Mouse (Mus musculus) spleen, adult 2 months (tissue): ENCODE results near the gene Plekha1. TPM values are rescaled to one million over a fixed set of nuclear protein-coding genes. Genes with fewer than 3 reads are reported as not detected.

Experiments
- DNase-seq, 2 experiments: peaks; one replicate each; pipeline versions ENCODE4 v3.0.0 to v3.0.0-alpha.2; 2012 to 2021; ENCODE audit warnings: low spot score in 2 of 2, low read depth in 1 of 2
- H3K27ac ChIP-seq: fragments of 200-500 bp; 2 replicates; pipeline ENCODE4 v1.5.1; 2012; ENCODE audit warnings: low read length, inconsistent platforms; ENCODE audit not compliant: insufficient read depth
- H3K27me3 ChIP-seq: fragments of 200-500 bp; 2 replicates; pipeline ENCODE4 v1.6.1; 2012; ENCODE audit warnings: mild to moderate bottlenecking, moderate library complexity, low read length, inconsistent platforms; ENCODE audit not compliant: control insufficient read depth, insufficient read depth
- H3K36me3 ChIP-seq: fragments of 200-500 bp; 2 replicates; pipeline ENCODE4 v1.6.1; 2012; ENCODE audit warnings: mild to moderate bottlenecking, low read length, inconsistent platforms; ENCODE audit not compliant: control insufficient read depth, insufficient read depth
- H3K4me1 ChIP-seq: fragments of 200-500 bp; 2 replicates; pipeline ENCODE4 v1.6.1; 2011; ENCODE audit warnings: inconsistent platforms; ENCODE audit not compliant: control insufficient read depth, insufficient read depth, insufficient read length
- H3K4me3 ChIP-seq: fragments of 200-500 bp; 2 replicates; pipeline ENCODE4 v1.5.1; 2011; ENCODE audit warnings: mild to moderate bottlenecking, inconsistent platforms; ENCODE audit not compliant: insufficient read depth, insufficient read length; ENCODE audit errors: extremely low read depth
- CTCF ChIP-seq: fragments of 200-500 bp; IDR thresholded peaks from 2 replicates; pipeline ENCODE4 v1.5.1; 2011; ENCODE audit warnings: mild to moderate bottlenecking, inconsistent platforms; ENCODE audit not compliant: insufficient read depth, insufficient read length, insufficient replicate concordance; ENCODE audit errors: extremely low read depth
- POLR2A ChIP-seq: fragments of 200-500 bp; IDR thresholded peaks from 2 replicates; pipeline ENCODE4 v1.6.1; 2011; ENCODE audit warnings: low read depth, low read length, inconsistent platforms
- WGBS: fragments of 180-500 bp; shearing (Covaris S2); methylation state at CpG from one replicate; pipeline ENCODE4 v1.1.7; 2018; 5-methylcytosine and 5-hydroxymethylcytosine counted together
- polyA plus RNA-seq: library from polyadenylated mRNA; depleted of rRNA; stranded (reverse); fragments of >200 nt; gene quantifications from 2 replicates; pipeline ENCODE4 v1.2.3, GENCODE M21; 2012

The Plekha1 gene
- polyA plus RNA-seq, 1 experiment: 22.5 TPM

DNA sequence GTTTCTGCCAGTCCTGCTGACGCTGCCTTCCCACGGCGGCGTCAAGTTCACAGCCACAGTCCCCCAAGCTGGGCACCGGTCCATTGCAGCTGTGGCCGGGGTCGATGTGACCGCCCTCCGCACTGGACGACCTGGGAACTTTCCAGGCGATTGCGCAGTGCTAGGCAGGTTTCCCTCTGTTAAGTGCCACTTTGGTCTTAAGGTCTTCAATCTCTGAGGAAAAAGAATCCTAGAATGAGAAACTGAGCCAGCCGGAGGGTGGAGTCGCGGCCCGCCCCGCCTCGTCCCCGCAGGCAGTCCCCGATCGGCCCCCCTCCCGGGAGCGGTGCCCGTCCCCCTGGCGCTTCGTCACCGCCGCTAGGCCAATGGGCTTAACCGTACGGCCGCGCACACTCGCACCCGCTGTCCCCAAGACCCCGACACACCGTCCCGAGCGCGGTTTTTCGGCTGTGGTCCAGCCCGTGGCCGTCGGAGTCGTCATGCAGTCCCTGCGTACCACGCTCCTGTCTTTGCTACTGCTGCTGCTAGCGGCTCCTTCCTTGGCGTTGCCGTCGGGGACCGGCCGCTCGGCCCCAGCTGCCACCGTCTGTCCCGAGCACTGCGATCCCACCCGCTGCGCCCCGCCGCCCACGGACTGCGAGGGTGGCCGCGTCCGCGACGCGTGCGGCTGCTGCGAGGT lies 70.4 kb downstream of the Plekha1 start, which contains the start of gene Htra1:
Gene Htra1 (plus strand): TSS at position 319 of the 679 bp plus-strand sequence.
- WGBS: 2% methylated on average over 70 of the region's 70 CpGs
- peak in 1 of 2 experiments; percentile 25 for DNase-seq
- Histone ChIP-seq H3K27ac (no peak within 1 kb of the TSS; the same call in 1 of the 2 replicates), H3K36me3 (no peaks in the 10 kb centered on the region), H3K27me3 (peaks cover 17% of the 10 kb centered on the region), H3K4me1 (peaks cover 9% of the 10 kb centered on the region; the same call in 1 of the 2 replicates), H3K4me3 (peak within 1 kb of the TSS; percentile 45)
- TF ChIP-seq POLR2A: no peak
- no peak for TF ChIP-seq CTCF

DNA sequence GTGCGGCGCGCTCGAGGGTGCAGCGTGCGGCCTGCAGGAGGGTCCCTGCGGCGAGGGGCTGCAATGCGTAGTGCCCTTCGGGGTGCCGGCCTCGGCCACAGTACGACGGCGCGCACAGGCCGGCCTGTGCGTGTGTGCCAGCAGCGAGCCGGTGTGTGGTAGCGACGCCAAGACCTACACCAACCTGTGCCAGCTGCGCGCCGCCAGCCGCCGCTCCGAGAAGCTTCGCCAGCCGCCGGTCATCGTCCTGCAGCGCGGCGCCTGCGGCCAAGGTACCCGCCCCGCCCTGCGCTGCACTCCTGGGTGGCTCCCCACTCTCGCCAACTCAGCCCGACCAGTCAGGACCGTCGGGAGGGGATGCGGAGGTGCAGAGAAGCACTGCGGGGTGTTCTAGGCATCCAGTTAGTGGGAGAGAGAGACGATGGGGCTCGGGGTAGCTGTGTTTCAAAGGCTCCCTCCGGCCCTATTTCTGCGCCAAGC lies 71.0 kb downstream of the Plekha1 start:
- WGBS: 2% methylated on average over 45 of the region's 49 CpGs
- no peak overlapping the region; the same call in 1 of the 2 replicates for H3K27ac ChIP-seq
- peaks cover 9% of the 10 kb centered on the region; the same call in 1 of the 2 replicates for H3K4me1 ChIP-seq
- TF ChIP-seq CTCF: no peak
- TF ChIP-seq POLR2A: no peak
- DNase-seq: no peak
- no peaks in the 10 kb centered on the region for H3K36me3 ChIP-seq
- H3K27me3 ChIP-seq: peaks cover 17% of the 10 kb centered on the region
- H3K4me3 ChIP-seq: peak overlapping the region; percentile 45; the same call in 1 of the 2 replicates

- no peak for DNase-seq
- Histone ChIP-seq H3K27ac (no peak overlapping the region), H3K4me1 (peaks cover 9% of the 10 kb centered on the region; the same call in 1 of the 2 replicates), H3K27me3 (peaks cover 17% of the 10 kb centered on the region), H3K4me3 (no peak overlapping the region; the same call in 1 of the 2 replicates), H3K36me3 (no peaks in the 10 kb centered on the region)
- 29% methylated on average over 12 of the region's 12 CpGs for WGBS
- no peak for TF ChIP-seq CTCF
- TF ChIP-seq POLR2A: no peak
These were observed 71.8 kb downstream of the Plekha1 start for GRCm38 (mm10) chr7:130937266-130937841.

DNA sequence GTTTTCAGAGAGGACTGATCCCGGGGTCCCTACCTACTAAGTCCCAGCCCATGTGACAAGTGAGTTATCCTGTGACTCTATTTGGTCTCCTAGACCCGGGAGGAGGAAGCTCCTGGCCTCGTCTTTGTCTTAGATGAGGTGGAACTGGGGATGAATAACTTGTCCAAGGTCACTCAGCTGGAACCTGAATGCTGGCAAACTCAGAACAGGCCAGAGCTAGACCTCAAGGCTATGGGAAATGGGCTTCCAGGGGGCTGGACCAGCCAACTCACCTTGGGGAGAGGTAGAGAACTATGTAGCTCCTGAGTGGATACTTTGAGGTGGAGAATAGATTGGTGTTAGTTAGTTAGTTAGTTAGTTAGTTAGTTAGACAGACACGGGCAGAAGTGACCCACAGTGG lies 72.4 kb downstream of the Plekha1 start:
- no peak overlapping the region for H3K27ac ChIP-seq
- peaks cover 9% of the 10 kb centered on the region; the same call in 1 of the 2 replicates for H3K4me1 ChIP-seq
- WGBS: 17% methylated on average over 4 of the region's 4 CpGs
- no peaks in the 10 kb centered on the region for H3K36me3 ChIP-seq
- TF ChIP-seq POLR2A: no peak
- TF ChIP-seq CTCF: no peak
- no peak for DNase-seq
- H3K27me3 ChIP-seq: peaks cover 17% of the 10 kb centered on the region
- no peak overlapping the region for H3K4me3 ChIP-seq

- H3K27me3 ChIP-seq: peaks cover 17% of the 10 kb centered on the region
- WGBS: 89% methylated on average over 8 of the region's 8 CpGs
- DNase-seq: no peak
- no peak overlapping the region for H3K27ac ChIP-seq
- TF ChIP-seq CTCF (no peak), POLR2A (no peak)
- no peaks in the 10 kb centered on the region for H3K36me3 ChIP-seq
- H3K4me1 ChIP-seq: peaks cover 9% of the 10 kb centered on the region; the same call in 1 of the 2 replicates
- H3K4me3 ChIP-seq: no peak overlapping the region
These were observed 73.3 kb downstream of the Plekha1 start for GRCm38 (mm10) chr7:130938896-130939295.

GRCm38 (mm10) chr7:130940733-130941132 lies 75.2 kb downstream of the Plekha1 start:
- Histone ChIP-seq H3K4me3 (no peak overlapping the region), H3K27ac (no peak overlapping the region), H3K36me3 (no peaks in the 10 kb centered on the region), H3K27me3 (peaks cover 16% of the 10 kb centered on the region), H3K4me1 (peaks cover 9% of the 10 kb centered on the region; the same call in 1 of the 2 replicates)
- 91% methylated on average over 8 of the region's 8 CpGs for WGBS
- no peak for TF ChIP-seq CTCF
- no peak for TF ChIP-seq POLR2A
- DNase-seq: no peak
